Mouse (Mus musculus) brain, embryonic 18.5 days (tissue): ENCODE results near the gene Map10.

ENCODE experiments used
- DNase-seq: peaks from one replicate; pipeline ENCODE4 v3.0.0-alpha.2; 2012; ENCODE audit warnings: low read depth, low spot score

Gene Map10

GRCm38 (mm10) chr8:125716211-125716610 is 46.6 kb downstream of the Map10 start:
- no peak for DNase-seq

GRCm38 (mm10) chr8:125716613-125717012 is 47.0 kb downstream of the Map10 start:
- DNase-seq = no peak

- DNase-seq = no peak
Measured at GRCm38 (mm10) chr8:125718914-125719313, 49.3 kb downstream of the Map10 start.

GRCm38 (mm10) chr8:125722675-125723074 is 53.1 kb downstream of the Map10 start:
- no peak for DNase-seq
